Mouse (Mus musculus) neural tube, embryonic 10.5 days (tissue): ENCODE results near the gene Helb.

Experiments used
- DNase-seq: peaks from one replicate; pipeline ENCODE4 v3.0.0-alpha.2; 2017; ENCODE audit warnings: low spot score; ENCODE audit errors: extremely low spot score

Helb gene

GRCm38 (mm10) chr10:120095136-120095535 is 17.7 kb downstream of the Helb start:
- DNase-seq, result no peak

DNA sequence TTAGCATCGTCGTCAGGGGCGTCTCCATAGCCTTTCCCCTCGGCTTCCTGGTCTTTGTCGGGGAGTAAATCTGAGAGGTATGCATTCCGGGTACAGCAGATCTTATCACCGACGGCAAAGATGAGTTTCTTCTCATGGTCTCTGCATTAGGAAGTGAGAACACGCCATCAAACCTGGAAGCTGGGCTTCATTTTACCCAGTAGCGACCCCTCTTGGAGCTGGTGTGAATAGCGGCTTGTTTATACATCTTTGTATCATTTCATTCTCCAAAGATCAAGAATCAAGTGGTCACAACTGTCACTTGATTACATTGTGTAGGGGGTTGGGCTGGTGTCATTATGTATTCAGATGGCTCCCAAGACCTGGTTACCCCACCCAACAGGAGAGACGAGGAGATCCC is 20.2 kb downstream of the Helb start:
- DNase-seq, result no peak

GRCm38 (mm10) chr10:120077850-120078249 is 34.9 kb downstream of the Helb start:
- DNase-seq, result no peak

DNA sequence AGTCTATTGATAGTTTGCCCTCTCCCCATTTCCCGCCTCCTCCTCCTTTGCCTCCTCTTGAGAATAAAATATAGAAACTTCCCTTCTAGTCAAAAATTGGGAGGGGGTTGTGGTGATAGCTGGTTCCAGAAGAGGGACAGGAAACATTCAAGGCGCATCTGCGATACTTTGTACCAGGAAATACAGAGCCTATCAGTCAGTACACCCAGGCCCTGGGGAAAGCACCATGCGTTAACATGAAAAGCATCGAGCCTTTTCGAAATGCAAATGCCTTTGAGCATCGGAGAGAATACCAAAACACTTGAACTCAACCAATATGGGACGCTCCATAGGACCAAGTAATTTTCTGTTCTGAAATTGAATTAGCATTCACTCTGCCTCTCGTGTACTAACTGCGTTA is 46.5 kb downstream of the Helb start:
- no peak for DNase-seq

DNA sequence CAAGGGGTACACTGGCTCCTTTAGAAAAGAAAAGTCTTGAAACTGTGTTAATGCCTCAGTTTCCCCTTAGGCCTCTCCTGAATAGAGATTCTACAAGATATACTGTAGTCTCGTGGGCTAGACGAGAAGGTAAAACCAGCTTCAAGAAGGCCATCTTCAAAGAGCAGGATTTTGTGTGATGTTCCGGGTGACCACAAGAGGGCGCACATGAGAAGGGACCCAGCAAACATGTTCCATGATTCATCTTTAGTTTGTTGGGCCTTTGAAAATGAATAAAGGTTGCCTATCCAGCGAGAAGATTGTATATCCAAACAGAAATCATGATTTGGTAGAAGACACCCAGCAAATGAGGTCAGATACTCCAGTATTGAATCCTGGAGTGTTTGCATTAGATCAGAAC is 48.4 kb downstream of the Helb start:
- DNase-seq, result peak; percentile 59

- DNase-seq, result no peak
Observed at GRCm38 (mm10) chr10:120061238-120062130, 51.3 kb downstream of the Helb start.

DNA sequence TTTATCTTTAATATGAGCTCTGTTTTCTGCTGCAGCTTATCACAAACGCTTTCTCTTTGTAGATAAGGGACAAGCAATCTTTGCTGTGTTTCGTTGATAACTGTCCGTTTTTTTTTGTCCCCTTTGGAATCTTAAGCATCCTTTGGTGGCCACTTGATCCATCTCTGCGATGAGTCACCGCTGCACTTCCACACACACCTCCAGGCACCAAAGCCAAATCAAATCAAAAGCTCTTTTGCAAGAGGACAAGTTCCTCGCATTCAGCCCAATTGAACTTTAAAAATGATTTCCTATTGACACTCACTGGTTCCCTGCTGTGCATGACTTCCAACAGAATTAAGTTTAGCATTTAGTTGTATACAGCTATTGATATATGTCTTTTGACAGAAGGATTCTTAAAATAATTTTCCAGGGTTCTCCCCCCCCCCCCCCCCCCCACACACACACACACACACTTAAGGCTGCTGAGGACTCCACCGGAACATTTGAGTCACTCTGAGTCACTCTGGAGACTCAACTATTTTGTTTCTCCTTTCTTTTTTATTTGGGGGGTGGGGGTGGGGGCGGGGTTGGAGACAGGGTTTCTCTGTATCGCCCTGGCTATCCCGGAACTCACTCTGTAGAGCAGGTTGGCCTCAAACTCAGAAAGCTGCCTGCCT is 52.1 kb downstream of the Helb start:
- DNase-seq, result no peak

GRCm38 (mm10) chr10:120044714-120045234 is 68.0 kb downstream of the Helb start:
- DNase-seq, result no peak

- DNase-seq, result no peak
Observed at GRCm38 (mm10) chr10:120044237-120044636, 68.5 kb downstream of the Helb start.

- no peak for DNase-seq
Observed at GRCm38 (mm10) chr10:120038194-120038593, 74.6 kb downstream of the Helb start.

DNA sequence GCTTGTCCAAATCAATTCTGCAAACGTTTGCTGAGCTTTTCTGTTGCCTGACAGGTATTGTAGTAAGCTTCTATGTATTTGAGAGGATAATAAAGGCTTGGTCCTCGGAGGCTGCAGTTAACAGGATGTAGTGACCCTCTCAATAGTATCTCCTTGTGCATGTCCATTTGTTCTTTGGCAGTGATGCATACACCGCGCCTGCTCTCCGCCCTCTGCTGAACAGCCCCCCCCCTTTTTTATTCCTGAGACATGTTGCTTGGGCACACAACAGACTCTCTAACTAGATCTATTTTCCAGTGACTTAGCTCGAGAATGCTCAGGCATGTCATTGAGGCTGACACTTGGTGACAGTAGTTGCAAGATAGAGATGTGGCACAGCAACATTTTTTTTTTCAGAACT is 77.0 kb downstream of the Helb start:
- no peak for DNase-seq

GRCm38 (mm10) chr10:120035211-120035733 is 77.5 kb downstream of the Helb start:
- DNase-seq, result no peak

GRCm38 (mm10) chr10:120033866-120034265 is 78.9 kb downstream of the Helb start:
- DNase-seq, result no peak
